Mouse (Mus musculus) lung, embryonic 15.5 days (tissue): ENCODE results near the gene Pitpnm1. TPM values are rescaled to one million over a fixed set of nuclear protein-coding genes. Genes with fewer than 3 reads are reported as not detected.
"Not testable (repeated sequence)": the region's sequence is repeated elsewhere in the genome, so short reads cannot be mapped to it uniquely, and the experiment has no call there.

Experiments used
- ATAC-seq: fragments of 200-750 bp; cut with Nextera tagmentation; 2 replicates; pipeline ENCODE4 v1.8.0; 2017; ENCODE audit warnings: moderate number of reproducible peaks, borderline replicate concordance; ENCODE audit not compliant: low FRiP score, low TSS enrichment; ENCODE audit errors: extremely low read depth
- H3K27ac ChIP-seq: fragments of 300-500 bp; sonication (generic); 2 replicates; pipeline ENCODE4 v1.5.1; 2015; ENCODE audit warnings: moderate library complexity, mild to moderate bottlenecking, inconsistent platforms
- H3K27me3 ChIP-seq: fragments of 300-500 bp; sonication (generic); 2 replicates; pipeline ENCODE4 v1.6.1; 2015; ENCODE audit warnings: inconsistent platforms
- H3K36me3 ChIP-seq: fragments of 300-500 bp; sonication (generic); 2 replicates; pipeline ENCODE4 v1.6.1; 2015; ENCODE audit warnings: inconsistent platforms
- H3K4me1 ChIP-seq: fragments of 300-500 bp; sonication (generic); 2 replicates; pipeline ENCODE4 v1.6.1; 2015; ENCODE audit warnings: inconsistent platforms
- H3K4me2 ChIP-seq: fragments of 300-500 bp; sonication (generic); 2 replicates; pipeline ENCODE4 v1.6.1; 2015; ENCODE audit warnings: inconsistent platforms, mild to moderate bottlenecking, moderate library complexity
- H3K4me3 ChIP-seq: fragments of 300-500 bp; sonication (generic); 2 replicates; pipeline ENCODE4 v1.5.1; 2015; ENCODE audit warnings: mild to moderate bottlenecking, inconsistent platforms
- H3K9ac ChIP-seq: fragments of 300-500 bp; sonication (generic); 2 replicates; pipeline ENCODE4 v1.6.1; 2015; ENCODE audit warnings: inconsistent platforms
- H3K9me3 ChIP-seq: fragments of 300-500 bp; sonication (generic); 2 replicates; pipeline ENCODE4 v1.6.1; 2016; ENCODE audit warnings: inconsistent platforms
- WGBS: fragments of 180-500 bp; shearing (Covaris S2); methylation state at CpG from one replicate; pipeline ENCODE4 v1.1.7; 2015; 5-methylcytosine and 5-hydroxymethylcytosine counted together
- polyA plus RNA-seq: library from polyadenylated mRNA; unstranded; fragments of >200 nt; fragmentation: Nextera tagmentation; extraction: Ambion mirVana; gene quantifications from 2 replicates; pipeline ENCODE4 v1.2.1, GENCODE M21; 2015

Pitpnm1 gene
- polyA plus RNA-seq, 1 experiment from 2014 or later, result 13.8 TPM

DNA sequence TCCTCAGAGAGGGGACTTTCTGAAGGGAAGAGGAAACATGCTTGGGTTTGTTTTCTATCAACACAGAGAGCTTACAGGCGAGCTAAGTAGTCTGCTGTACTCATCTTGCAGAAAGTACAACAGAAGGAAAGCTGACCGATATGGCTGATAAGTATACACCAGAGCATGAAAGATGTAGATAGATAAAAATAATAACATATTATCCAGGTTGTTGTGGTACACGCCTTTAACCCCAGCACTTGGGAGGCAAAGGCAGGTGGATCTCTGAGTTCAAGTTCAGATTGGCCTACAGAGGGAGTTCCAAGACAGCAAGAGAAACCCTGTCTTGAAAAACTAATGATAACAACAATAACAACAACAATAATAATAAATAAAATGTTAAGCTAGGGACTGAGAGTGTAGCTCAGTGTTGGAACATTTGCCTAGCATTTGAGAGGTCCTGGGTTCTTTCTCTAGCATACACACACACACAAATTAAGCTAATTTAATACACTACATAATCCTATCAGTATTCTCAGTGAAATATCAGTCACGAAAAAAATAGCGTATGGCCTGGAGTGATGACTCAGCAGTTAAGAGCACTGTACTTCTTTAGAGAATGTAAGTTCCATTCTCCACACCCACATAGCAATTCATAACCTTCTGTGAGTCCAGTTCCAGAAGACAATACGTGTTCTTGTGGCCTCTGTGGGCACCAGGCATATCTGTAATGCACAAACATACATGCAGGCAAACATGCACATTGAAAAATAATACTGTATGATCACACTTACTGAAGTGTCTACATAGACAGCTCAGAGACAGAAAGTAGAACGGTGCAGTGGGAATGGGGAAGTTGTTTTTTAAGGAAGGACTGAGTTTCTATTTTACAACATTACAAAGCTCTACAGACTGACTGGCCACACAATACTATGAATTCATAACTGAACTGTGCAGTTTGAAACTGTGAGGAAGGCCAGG lies 22.9 kb downstream of the Pitpnm1 start:
- Histone ChIP-seq H3K36me3 (peaks cover 10% of the 10 kb centered on the region), H3K9ac (no peak overlapping the region), H3K27ac (no peak overlapping the region), H3K9me3 (no peaks in the 10 kb centered on the region), H3K4me1 (peaks cover 31% of the 10 kb centered on the region), H3K4me3 (no peak overlapping the region), H3K27me3 (no peaks in the 10 kb centered on the region), H3K4me2 (no peak overlapping the region)
- ATAC-seq, result no peak
- 80% methylated on average over 7 of the region's 7 CpGs for WGBS

DNA sequence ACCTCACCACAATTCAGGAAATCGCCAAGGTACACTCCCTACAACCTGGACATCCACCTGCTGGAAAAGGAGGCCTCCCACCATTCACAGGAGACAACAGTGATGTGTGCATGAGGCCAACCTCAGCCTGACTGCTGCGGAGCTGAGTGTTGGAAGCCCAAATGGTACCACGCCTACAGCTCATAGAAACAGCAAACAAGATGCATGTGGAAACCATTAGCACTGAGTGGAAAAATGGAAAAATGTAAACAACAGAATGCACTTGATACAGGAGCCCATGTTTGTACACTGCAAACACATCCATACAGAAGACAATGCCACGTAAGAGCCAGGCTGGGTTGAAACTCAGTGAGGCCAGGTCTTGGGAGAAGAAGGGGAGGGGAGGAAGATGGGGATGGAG lies 24.6 kb downstream of the Pitpnm1 start:
- 63% methylated on average over 4 of the region's 4 CpGs for WGBS

DNA sequence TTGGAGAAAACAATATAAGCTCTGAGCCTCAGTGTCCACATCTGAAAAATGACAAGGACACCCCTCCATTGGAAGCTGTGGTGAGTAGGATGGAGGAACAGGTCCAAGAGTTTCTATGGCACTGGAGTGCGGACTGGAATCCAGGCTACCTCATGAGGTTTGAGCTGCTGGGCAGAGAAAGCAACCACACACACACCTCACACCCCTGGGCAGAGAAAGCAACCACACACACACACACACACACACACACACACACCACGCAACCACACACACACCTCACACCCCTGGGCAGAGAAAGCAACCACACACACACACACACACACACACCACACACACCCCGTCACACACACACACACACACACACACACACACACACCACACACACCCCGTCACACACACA lies 25.5 kb downstream of the Pitpnm1 start:
- not testable (repeated sequence) for H3K9me3 ChIP-seq, H3K27me3 ChIP-seq, H3K27ac ChIP-seq
- Histone ChIP-seq H3K36me3 (peaks cover 24% of the 10 kb centered on the region), H3K4me3 (peak overlapping the region; percentile 78), H3K9ac (peak overlapping the region; percentile 12; the same call in 1 of the 2 replicates), H3K4me2 (peak overlapping the region; percentile 49), H3K4me1 (peaks cover 25% of the 10 kb centered on the region)
- peak; percentile 48 for ATAC-seq
- WGBS, result 5% methylated on average over 4 of the region's 4 CpGs

More for the DNA sequence above, 24.6 kb downstream of the Pitpnm1 start:
- Histone ChIP-seq H3K4me2 (no peak overlapping the region), H3K27ac (no peak overlapping the region), H3K4me1 (peaks cover 32% of the 10 kb centered on the region), H3K4me3 (no peak overlapping the region), H3K9ac (no peak overlapping the region), H3K36me3 (peaks cover 19% of the 10 kb centered on the region), H3K9me3 (no peaks in the 10 kb centered on the region), H3K27me3 (no peaks in the 10 kb centered on the region)
- no peak for ATAC-seq

DNA sequence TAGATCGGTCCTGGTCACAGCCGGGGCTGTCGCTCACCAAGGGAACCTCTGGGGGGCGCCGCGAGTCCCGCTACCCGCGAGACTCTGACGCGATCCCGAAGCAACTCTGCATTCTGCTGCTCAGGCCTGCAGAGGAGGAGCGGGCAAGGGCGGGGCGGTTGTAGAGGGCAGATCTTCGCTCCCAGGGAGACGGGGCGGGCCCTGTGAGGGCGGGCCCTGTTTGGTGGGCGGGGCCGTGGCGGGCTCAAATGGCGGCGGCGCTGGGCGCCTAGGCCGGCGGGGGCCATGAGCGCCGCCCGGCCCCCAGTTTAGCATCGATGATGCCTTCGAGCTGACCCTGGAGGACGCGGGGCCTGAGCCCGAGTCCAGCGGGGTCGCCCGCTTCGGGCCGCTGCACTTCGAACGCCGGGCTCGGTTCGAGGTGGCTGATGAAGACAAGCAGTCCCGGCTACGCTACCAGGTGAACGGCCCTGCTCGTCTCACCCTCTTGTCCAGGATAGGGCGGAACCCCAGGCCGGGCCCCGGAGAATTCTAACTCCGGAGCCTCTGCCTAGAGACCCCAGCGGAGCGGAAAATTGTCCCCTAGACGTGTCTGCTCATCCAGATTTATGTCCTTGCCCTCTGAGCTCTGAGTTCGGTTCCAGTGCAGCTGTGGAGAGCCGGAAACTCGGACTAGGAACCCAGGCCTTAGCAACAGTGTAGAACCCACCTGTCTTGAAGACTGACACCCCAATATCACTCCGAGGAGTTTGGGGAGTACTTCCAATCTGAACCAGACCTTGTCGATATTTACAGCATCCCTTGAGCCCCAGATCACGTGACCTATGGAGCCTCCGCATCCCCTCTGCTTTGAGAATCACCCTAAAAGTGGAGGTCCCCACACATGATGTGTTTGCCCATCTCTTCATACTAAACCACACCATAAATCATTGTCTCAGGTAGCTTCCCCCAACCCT lies 26.2 kb downstream of the Pitpnm1 start, which contains the start of gene Aip:
Gene Aip, minus strand, starts transcription at position 118 of the 956 bp plus-strand sequence.
- Histone ChIP-seq H3K4me1 (peaks cover 17% of the 10 kb centered on the region), H3K9me3 (no peaks in the 10 kb centered on the region), H3K9ac (peak within 1 kb of the TSS; percentile 79), H3K36me3 (peaks cover 26% of the 10 kb centered on the region), H3K4me2 (peak within 1 kb of the TSS; percentile 71), H3K4me3 (peak within 1 kb of the TSS; percentile 78), H3K27me3 (no peaks in the 10 kb centered on the region), H3K27ac (peak within 1 kb of the TSS; percentile 39; the same call in 1 of the 2 replicates)
- peak; percentile 94 for ATAC-seq
- WGBS, result under 1% methylated on average over 63 of the region's 64 CpGs

DNA sequence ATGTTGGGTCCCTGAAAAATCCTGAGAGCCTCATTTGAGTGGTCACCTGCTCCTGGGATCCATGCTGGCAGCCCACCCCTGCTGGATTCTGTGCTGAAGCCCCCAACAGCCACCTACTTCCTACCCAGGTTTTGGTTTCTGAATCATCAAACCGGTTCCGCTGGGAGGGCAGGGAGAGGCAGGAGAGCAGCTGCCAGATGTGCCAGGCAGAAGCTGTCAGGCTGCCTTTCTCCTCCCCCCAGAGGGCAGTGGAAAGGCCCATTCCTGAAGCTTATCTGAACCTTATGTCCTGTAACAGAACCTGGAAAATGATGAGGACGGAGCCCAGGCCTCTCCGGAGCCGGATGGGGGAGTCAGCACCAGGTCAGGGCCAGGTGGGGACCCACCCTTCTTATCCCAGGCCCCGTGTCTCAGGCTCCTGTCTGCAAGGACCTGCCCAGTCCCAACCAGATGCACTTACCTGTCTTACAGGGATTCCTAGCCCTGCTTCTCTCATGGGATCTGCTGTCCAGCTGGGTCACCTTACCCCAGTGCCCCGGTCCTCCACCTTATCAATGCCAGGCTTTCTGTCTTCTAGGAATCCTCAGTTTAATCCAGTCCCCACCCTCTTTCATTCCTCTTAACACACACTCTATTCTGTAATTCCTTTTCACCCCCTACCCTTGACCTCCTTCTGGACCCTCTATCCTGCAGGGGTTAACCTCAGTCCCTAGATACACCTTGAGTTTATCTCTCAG lies 27.1 kb downstream of the Pitpnm1 start:
- no peak for ATAC-seq
- Histone ChIP-seq H3K27me3 (no peaks in the 10 kb centered on the region), H3K4me2 (peak overlapping the region; percentile 71), H3K4me1 (peaks cover 17% of the 10 kb centered on the region), H3K4me3 (peak overlapping the region; percentile 78), H3K9me3 (no peaks in the 10 kb centered on the region), H3K9ac (peak overlapping the region; percentile 79), H3K36me3 (peaks cover 33% of the 10 kb centered on the region), H3K27ac (no peak overlapping the region)
- 54% methylated on average over 7 of the region's 7 CpGs for WGBS

DNA sequence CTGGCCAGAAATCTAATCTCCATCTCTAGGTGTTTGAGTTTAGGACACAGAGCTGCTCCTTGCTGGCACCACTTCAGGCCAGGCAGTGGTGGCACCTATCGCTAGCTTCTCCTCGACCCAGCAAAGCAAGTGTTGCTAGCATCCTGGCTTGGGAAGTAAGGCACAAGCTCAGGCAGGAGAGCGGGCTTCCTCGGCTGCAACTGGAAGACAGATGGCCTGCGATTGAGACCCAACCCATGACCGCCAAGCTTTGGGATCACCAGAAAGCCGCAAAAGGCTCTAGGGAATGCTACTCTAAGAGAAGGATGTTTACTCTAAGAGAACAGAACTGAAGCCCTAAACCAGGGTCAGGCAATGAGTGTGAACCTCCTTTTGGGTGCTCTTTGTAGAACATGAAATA lies 29.7 kb downstream of the Pitpnm1 start:
- Histone ChIP-seq H3K4me1 (peaks cover 17% of the 10 kb centered on the region), H3K36me3 (peaks cover 46% of the 10 kb centered on the region), H3K4me2 (no peak overlapping the region), H3K9ac (no peak overlapping the region), H3K27me3 (no peaks in the 10 kb centered on the region), H3K9me3 (no peaks in the 10 kb centered on the region), H3K4me3 (no peak overlapping the region), H3K27ac (no peak overlapping the region)
- 85% methylated on average over 7 of the region's 7 CpGs for WGBS
- ATAC-seq, result no peak

DNA sequence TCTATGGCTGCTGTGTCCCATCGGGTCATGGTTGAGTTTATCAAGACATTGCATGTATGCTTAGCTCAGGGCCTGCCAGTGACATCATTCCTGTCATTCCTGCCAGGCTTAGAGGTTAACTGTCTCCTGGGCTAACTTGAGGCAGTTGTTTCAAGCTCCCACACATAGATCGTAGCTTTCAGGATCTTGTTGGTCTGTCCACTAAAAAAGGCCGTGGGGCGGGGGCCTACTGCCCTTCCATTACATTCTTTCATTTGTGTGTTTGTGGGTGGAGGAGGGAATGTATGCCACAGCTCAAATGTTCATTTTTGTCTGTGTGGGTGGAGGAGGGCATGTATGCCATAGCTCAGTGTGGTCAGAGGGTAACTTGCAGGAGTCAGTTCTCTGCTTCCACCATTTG lies 30.3 kb downstream of the Pitpnm1 start:
- H3K36me3 ChIP-seq, result peaks cover 46% of the 10 kb centered on the region
- H3K27ac ChIP-seq, result no peak overlapping the region
- 80% methylated on average over 4 of the region's 4 CpGs for WGBS

DNA sequence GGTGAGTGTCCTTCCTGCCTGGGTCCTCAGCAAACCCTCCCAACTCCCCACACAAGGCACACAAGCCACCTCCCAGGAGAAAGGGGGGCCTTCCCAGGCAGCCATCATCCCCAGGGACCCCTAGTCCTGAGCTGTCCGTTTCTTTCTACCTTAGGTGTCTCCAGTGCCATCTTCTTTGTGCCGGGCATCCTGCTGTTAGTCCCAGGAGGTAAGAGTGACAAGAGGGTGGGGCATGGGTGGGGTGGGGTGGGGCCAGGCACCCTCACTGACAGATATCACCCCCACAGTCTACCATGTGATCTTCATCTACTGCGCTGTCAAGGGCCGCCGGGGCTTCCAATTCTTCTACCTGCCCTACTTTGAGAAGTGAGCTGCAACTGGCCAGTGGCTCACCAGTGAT lies 31.3 kb downstream of the Pitpnm1 start:
- Histone ChIP-seq H3K27ac (no peak overlapping the region), H3K4me3 (no peak overlapping the region), H3K9me3 (no peaks in the 10 kb centered on the region), H3K27me3 (no peaks in the 10 kb centered on the region), H3K4me2 (no peak overlapping the region), H3K4me1 (peaks cover 14% of the 10 kb centered on the region), H3K36me3 (peaks cover 46% of the 10 kb centered on the region), H3K9ac (no peak overlapping the region)
- WGBS, result 86% methylated on average over 5 of the region's 5 CpGs
- no peak for ATAC-seq

More for the DNA sequence above, 30.3 kb downstream of the Pitpnm1 start:
- peaks cover 14% of the 10 kb centered on the region for H3K4me1 ChIP-seq
- no peak for ATAC-seq
- no peak overlapping the region for H3K4me3 ChIP-seq
- H3K9me3 ChIP-seq, result no peaks in the 10 kb centered on the region
- no peak overlapping the region for H3K9ac ChIP-seq
- H3K4me2 ChIP-seq, result no peak overlapping the region
- H3K27me3 ChIP-seq, result no peaks in the 10 kb centered on the region

DNA sequence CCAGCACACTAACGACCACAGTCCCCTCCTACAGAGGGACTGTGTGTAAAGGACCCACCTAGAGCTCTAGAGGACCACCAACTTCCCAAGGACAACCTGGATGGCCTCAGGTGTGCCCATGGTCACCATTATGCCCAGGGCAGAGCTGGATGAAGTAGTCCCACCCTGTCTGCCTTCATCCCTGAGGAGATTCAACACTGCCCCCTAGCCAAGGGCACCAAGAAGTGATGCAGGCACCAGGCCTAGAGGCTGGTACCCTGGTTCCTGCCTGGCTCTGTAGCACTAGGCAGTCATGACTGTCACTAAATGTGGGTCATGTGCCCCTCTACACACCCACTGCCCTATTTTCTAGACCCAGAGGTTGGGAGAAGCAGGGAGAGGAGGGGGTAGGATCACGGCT lies 32.0 kb downstream of the Pitpnm1 start:
- Histone ChIP-seq H3K27me3 (no peaks in the 10 kb centered on the region), H3K9me3 (no peaks in the 10 kb centered on the region), H3K36me3 (peaks cover 46% of the 10 kb centered on the region), H3K27ac (no peak overlapping the region), H3K4me2 (no peak overlapping the region), H3K9ac (no peak overlapping the region), H3K4me1 (peaks cover 10% of the 10 kb centered on the region), H3K4me3 (no peak overlapping the region)
- ATAC-seq, result no peak
- WGBS, result 77% methylated on average over 2 of the region's 2 CpGs

DNA sequence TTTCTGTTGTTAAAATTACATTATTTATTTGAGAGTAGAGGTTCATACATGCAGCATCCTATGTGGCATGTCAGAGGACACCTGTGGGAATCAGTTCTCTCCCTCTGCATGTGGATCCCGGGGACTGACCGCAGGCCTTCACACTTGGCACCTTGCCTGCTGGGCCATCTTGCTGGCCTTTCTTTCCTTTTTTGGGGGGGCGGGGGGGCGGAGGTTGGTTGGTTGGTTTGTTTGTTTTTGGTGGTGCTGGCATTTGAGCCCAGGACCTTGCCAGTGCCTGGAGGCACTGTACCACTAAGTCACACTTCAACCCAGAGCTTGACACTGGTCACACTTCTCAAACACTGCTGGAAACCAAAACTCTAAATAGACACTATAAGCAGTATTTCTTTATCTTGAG lies 34.6 kb downstream of the Pitpnm1 start:
- Histone ChIP-seq H3K9ac (no peak overlapping the region), H3K9me3 (no peaks in the 10 kb centered on the region), H3K4me2 (no peak overlapping the region), H3K27me3 (no peaks in the 10 kb centered on the region), H3K4me3 (no peak overlapping the region), H3K36me3 (peaks cover 27% of the 10 kb centered on the region), H3K27ac (no peak overlapping the region), H3K4me1 (no peaks in the 10 kb centered on the region)
- 78% methylated on average over 4 of the region's 4 CpGs for WGBS
- no peak for ATAC-seq
